Mouse (Mus musculus): ENCODE data around the gene Pde4dip.

Gene Pde4dip

GRCm38 (mm10) chr3:97751566-97751965 lies 136.9 kb downstream of the Pde4dip start:
- DNase-seq (ENCODE audit: extremely low spot score, low spot score): no peak

- DNase-seq (ENCODE audit: extremely low spot score, low spot score): no peak
Measured at GRCm38 (mm10) chr3:97748789-97749188, 139.7 kb downstream of the Pde4dip start.

DNA sequence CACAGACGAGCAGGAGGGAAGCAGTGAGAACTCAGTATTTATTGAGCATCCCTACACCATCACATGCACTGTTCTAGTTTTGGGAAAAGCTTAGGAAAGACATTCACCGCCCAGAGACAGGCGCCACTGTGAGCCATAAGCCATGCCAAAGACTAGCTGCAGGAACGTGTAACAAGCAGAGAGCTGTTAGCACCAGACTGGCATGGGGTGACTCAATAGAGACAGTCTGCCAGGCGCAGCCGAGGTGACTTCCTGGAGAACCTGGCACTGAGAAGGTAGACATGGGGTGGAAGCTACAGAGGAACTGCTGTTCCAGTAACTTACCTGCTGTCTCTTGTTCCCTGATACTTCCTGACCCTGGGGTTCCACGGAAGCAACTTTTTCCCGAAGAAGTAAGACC lies 145.7 kb downstream of the Pde4dip start:
- DNase-seq (ENCODE audit: extremely low spot score, low spot score): no peak

GRCm38 (mm10) chr3:97735575-97735974 lies 152.9 kb downstream of the Pde4dip start:
- no peak for DNase-seq (ENCODE audit: extremely low spot score, low spot score)

DNA sequence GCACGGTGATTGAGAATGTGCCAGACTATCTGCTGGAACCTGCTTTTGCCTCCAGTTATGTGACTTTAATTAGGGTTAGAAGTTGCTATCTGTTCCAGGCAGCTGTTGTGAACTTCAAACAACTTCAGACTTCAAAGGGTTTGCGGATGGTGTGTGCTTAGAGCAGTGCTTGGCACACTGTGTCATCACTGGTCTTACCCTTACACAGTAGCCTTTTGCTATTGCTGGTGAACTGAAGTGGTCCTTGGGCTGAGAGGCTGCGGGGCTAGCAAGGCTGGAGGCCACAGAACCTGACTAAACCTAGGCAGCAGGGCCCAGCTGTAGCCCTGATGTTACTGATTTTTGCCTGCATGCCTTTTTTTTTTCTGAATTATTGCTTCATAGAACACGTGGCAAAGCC lies 154.2 kb downstream of the Pde4dip start:
- no peak for DNase-seq (ENCODE audit: extremely low spot score, low spot score)

DNA sequence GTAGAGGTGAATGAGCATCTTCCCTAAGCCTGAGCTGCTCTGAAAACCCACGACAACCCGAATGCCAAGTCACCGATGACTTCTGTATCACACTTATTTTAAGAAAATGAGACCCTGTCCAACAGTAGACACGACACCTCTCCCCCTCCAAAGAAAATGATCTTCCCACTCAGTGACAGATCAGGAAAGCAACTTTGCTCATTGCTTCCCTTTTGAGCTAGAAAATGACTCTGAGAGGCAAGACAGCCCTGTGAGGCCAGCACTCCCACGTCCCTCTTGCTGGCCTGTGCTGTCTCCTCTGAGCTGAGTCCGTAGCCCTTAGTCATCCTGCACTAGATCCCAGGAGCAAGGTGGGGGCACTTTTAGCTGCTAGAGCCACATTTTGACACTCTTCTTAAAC lies 155.9 kb downstream of the Pde4dip start:
- no peak for DNase-seq (ENCODE audit: extremely low spot score, low spot score)

GRCm38 (mm10) chr3:97730624-97731023 lies 157.9 kb downstream of the Pde4dip start:
- DNase-seq (ENCODE audit: extremely low spot score, low spot score): no peak

DNA sequence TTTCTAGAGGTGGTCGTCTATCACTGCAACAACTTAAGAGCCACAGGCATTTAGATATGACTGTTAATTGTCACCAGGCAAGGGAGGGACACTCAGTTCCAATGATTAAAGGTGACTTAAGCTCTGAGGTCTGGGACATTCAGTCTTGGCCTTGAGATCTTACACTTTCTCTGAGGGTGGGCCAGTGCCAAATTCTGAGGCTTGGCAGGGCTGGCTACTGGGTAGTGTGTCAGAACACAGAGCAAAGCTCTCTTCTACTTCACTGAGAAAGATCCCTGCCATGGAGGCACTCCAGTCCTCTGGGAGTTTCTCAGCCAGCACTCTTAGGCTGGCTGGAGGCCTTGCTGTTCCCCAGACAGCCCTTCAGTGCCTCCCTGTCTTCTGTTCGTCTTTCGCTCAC lies 158.4 kb downstream of the Pde4dip start:
- DNase-seq (ENCODE audit: extremely low spot score, low spot score): no peak

GRCm38 (mm10) chr3:97727801-97728200 lies 160.7 kb downstream of the Pde4dip start:
- no peak for DNase-seq (ENCODE audit: extremely low spot score, low spot score)

DNA sequence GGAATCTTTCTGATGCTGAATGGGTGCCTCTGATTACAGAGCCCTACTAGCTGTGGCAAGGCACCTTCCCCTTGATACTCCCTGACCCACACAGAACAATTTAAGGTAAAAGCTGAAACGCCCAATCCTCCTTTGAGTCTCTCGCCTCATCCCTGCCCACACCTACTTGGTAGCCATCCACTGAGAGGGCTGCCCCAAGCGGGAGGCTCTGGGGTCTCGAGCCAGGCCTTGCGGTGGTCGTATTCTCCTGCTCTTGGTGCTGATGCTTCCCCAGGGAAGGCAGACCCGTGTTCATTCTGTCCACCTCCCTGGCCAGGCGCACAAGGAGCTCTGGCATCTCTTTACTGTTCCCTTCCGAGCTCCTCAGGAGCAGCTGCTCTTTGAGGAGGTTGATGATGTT lies 169.4 kb downstream of the Pde4dip start:
- no peak for DNase-seq (ENCODE audit: extremely low spot score, low spot score)

- no peak for DNase-seq (ENCODE audit: extremely low spot score, low spot score)
Measured at GRCm38 (mm10) chr3:97715922-97716321, 172.6 kb downstream of the Pde4dip start.

GRCm38 (mm10) chr3:97710881-97711280 lies 177.6 kb downstream of the Pde4dip start:
- no peak for DNase-seq (ENCODE audit: extremely low spot score, low spot score)

DNA sequence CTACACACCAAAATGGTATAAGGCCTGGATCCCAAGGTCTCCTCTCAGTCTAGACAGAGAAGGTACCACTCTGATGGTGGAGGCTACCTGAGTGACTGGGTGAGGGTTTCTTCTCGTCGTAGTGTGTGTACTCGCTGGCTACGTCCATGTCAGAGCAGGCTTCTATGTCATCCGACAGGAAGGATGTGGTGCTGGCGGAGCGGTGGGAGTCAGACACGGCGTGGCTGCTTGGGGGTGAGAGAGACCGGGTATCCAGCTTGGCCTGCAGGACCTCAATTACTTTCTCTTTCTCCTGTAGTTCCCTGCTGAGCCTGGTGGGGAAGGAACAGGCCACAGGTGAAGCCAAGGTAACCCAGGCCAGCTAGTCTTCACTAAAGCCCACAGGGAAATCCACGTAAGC lies 178.4 kb downstream of the Pde4dip start:
- no peak for DNase-seq (ENCODE audit: extremely low spot score, low spot score)

DNA sequence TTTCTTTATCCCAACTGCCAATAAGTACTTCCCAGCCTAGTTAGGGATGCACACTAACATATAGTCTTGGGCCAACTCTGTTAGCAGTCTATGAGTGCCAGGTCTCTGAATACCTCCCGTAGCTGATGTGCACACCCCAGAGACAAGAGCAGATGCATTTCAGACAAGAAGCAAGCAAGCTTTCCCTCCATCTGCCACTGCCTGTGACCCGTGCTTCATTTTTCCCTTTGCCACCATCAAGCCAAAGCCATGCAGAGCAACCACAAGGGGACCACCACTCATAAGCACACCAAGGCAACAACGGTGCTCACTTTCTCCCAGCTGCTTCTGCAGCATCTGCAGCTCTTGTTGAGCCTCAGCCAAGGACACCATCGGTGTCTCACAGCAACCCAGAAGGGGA lies 181.9 kb downstream of the Pde4dip start:
- no peak for DNase-seq (ENCODE audit: extremely low spot score, low spot score)

- no peak for DNase-seq (ENCODE audit: extremely low spot score, low spot score)
Measured at GRCm38 (mm10) chr3:97705508-97705907, 183.0 kb downstream of the Pde4dip start.

DNA sequence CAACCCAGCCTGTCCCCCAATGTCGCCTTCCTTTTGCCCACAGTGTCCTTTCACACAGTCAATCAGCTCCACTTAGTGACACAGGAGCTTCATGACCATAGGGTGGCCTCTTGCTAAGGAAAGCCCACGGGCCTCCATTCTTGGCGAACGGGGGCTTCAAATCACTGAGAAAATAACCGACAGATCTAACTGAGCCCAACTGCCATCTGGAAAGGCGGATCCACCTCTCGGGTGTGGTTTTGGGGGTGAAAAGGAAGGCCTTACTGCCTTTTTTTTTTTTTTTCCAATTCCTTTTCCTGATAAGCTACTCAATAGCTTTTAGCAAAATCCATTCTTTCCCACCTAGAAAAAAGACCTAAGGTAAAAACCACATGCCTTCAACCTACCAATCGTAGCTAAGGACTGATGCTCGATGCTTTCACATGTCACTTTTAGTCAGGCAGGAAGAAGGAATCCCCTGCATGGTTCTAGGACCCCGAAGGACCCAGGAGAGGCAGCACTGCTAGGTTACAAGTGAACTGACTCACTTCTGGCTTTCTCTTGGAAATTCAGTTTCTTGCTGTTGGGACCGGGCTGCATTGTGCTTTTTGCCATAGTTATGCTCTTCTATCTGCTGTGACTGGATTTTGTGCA lies 185.9 kb downstream of the Pde4dip start:
- DNase-seq (ENCODE audit: extremely low spot score, low spot score): no peak

DNA sequence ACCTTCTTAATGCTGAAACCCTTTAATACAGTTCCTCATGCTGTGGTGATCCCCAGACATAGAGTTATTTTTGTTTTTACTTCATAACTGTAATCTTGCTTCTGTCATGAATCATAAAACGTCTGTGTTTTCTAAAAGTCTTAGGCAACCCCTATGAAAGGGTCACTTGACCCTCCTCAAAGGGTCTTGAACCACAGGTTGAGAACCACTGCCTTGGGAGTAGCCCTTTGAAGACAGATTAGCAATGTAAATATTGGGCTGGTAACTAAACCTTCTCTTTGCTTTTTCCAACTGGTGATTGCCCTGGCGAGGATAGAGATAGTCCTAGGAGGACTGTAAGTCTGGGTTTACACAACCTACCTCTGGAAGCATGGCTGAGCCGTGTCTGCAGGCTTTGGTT lies 187.3 kb downstream of the Pde4dip start:
- DNase-seq (ENCODE audit: extremely low spot score, low spot score): no peak

GRCm38 (mm10) chr3:97699061-97699460 lies 189.4 kb downstream of the Pde4dip start:
- no peak for DNase-seq (ENCODE audit: extremely low spot score, low spot score)

DNA sequence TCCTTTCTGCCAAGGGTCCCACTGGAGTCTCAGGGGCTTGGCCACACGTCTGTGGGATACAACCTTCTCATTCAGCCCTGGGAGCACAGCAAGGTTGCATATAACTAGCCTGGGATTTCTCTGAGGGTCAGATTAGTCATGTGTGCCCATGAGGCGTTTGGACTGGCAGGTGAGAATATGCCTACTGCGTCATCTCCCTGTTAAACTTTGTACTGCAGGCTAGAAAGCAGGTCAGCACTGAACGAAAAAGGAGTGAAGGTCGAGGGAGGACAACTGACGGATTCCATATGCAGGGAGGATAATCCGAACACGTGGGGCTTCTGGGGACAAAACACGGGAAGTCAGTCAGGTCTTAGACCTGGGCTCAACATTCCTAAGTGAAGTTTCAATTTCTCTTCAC lies 191.2 kb downstream of the Pde4dip start:
- no peak for DNase-seq (ENCODE audit: extremely low spot score, low spot score)

DNA sequence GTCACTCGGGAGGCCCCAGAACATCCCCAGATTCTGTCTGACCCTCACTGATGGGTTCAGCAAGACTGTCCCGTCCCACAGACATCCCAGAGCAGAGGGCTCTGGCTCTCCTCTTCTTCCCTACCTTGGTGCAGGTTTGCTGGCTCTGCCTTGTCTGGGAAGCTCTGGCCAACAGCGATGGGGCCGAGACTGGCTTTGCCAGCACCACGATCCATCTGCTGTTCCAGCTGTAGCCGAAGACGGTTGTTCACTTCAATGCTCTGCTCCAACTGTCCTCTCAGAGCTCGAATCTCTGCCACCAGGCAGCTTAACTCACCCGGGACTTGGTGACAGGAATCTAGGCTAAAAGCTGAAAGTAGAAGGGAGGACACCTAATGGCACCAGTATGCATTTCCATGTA lies 191.6 kb downstream of the Pde4dip start:
- DNase-seq (ENCODE audit: extremely low spot score, low spot score): no peak

- DNase-seq (ENCODE audit: extremely low spot score, low spot score): no peak
Measured at GRCm38 (mm10) chr3:97693806-97694205, 194.7 kb downstream of the Pde4dip start.

- DNase-seq (ENCODE audit: extremely low spot score, low spot score): no peak
Measured at GRCm38 (mm10) chr3:97691443-97692017, 197.0 kb downstream of the Pde4dip start.

DNA sequence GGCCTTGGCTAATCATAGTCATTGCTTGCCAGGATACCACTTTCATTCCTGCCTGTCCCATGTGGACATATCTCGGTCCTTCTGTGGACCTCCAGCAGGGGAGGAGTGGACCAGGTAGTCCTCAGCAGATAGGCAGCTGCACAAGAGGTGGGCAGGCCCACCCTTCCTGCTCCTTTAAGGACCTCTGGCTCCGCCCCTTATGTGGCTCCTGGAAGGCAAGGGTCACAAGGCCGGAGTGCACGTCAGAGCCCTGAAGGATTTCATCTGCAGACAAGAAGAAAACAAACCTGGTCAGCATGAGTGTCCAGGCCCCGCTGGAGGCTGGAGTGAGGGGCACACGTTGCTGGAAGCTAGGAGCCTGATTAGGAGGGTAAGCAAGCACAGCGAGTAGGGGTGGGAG lies 197.9 kb downstream of the Pde4dip start:
- DNase-seq (ENCODE audit: extremely low spot score, low spot score): no peak

DNA sequence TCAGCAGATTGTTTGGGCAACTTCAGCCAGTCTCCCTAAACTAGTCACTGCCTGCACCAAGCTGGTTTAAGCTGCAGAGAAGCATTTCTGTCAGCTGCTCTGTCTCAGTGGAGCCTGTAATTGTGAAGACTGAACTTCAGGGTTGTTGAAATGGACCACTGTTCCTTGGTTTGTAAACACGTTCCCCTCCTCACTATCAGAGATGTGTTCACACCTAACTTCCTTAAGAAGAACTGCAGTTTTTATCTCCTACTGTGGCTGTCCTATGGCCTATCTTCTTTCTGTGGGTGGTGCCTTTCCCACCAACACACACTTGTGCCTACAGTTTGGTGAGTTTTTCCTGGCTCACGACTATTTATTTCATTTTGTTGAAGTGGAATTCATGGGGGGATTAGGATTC lies 199.2 kb downstream of the Pde4dip start:
- DNase-seq (ENCODE audit: extremely low spot score, low spot score): no peak

Measured in neural tube, embryonic 10.5 days (tissue).